Mouse (Mus musculus) heart, postnatal 0 days (tissue): ENCODE measurements at regions not wholly inside any gene's neighbourhood (a gene's known extent, or its start where the extent isn't known, plus 50 kb on each side); places are given as distances from the start of the nearest gene placed in this dataset.

Experiments used
- CTCF ChIP-seq: IDR thresholded peaks from 2 replicates; pipeline ENCODE4 v1.5.1; 2016; ENCODE audit warnings: antibody characterized with exemption, control low read depth, low read depth
- EP300 ChIP-seq: IDR thresholded peaks from 2 replicates; pipeline ENCODE4 v1.6.1; 2016; ENCODE audit warnings: antibody characterized with exemption, low read depth

DNA sequence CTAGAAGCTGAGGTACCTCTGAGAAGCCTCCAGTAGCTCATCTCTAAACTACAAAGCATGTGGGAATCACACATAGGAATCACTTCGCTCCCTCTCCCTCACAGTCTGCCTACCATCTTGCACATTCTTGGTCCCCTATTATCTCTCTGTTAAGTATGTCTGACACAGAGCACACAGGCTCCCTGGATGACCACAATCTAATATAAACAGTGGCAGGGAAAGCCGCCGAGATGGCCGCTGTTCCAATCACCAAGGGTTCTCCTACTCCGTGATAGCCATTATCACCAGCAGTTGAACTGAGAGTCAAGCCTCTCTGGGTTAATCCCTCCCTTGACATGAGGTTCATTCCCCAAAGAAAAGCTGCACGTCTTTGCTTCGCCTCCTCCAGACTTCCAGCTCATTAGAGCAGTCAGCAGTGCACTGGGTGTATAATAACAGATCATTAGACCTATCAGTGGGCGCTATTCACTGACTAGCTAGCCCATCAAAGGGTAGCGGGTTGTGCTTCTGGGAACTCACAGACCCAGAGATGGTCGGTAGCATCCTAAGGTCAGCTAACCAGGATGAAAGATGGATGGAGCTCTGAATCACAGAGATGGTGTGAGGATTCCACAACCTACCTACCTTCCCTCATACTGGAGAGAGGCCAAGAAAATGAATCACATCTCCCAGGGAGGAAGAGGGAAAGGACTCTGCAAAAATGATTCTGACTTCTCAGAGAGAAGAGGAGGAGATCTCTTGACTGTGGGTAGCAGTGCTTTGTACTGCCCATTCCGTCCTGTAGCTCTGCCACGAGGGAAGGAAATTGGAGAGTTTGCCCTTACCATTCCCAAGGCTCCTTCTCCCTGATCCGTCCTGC, 130.9 kb downstream of the Hs3st3b1 start:
- TF ChIP-seq EP300: no peak
- no peak for TF ChIP-seq CTCF
